Mouse (Mus musculus): ENCODE results near the gene Hspe1.

DNA sequence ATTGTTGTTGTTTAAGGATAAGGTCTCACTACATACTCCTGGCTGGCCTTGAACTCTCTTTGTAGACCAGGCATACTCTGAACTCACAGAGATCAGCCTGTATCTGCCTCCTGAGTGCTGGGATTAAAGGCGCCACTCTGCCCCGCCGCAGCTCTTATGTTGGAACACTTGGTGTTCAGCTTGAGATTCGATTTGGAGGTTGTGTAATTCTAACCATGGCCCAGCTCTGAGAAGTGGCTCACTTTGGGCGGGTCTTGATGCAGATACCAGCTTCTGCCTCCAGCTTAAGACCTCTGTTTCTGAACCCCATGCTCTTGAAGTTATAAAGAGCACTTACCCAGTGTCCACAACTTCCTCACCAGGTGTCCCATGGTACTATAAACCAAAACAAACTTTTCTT is 41.8 kb downstream of the Hspe1 start:
- TF ChIP-seq MXI1 (IDR thresholded peaks at IDR 0.05; ENCODE audit: low read depth, low read length) (no peak), POLR2A (IDR thresholded peaks at IDR 0.05; ENCODE audit: low read depth, low read length) (no peak), JUND (conservative IDR thresholded peaks at IDR 0.05; ENCODE audit: low read depth, low read length) (no peak), CTCF (conservative IDR thresholded peaks at IDR 0.05 in 1 of 2, IDR thresholded peaks at IDR 0.05 in 1 of 2; ENCODE audit: low read depth in 2 of 2, low read length in 2 of 2) (no peak), HCFC1 (IDR thresholded peaks at IDR 0.05; ENCODE audit: low read depth, low read length) (no peak), ZMIZ1 (IDR thresholded peaks at IDR 0.05; ENCODE audit: low read depth, low read length) (no peak), UBTF (IDR thresholded peaks at IDR 0.05; ENCODE audit: low read depth, low read length) (no peak), RCOR1 (conservative IDR thresholded peaks at IDR 0.05; ENCODE audit: low read depth, low read length) (no peak), BHLHE40 (IDR thresholded peaks at IDR 0.05; ENCODE audit: low read depth, low read length) (no peak), CHD1 (IDR thresholded peaks at IDR 0.05; ENCODE audit: low read depth, low read length) (no peak), MAX (IDR thresholded peaks at IDR 0.05; ENCODE audit: low read length) (no peak), USF1 (IDR thresholded peaks at IDR 0.05; ENCODE audit: low read depth, low read length) (no peak), E2F4 (IDR thresholded peaks at IDR 0.05; ENCODE audit: insufficient replicate concordance, low read depth, low read length) (no peak)
